Mouse (Mus musculus) heart, postnatal 14 days (tissue): ENCODE results near the gene Edn3. TPM values are rescaled to one million over a fixed set of nuclear protein-coding genes. Genes with fewer than 3 reads are reported as not detected.

Experiments
- DNase-seq, 2 experiments: peaks; one replicate each; pipeline ENCODE4 v3.0.0; 2021 to 2022
- intact Hi-C: fragments of 180-260 bp; cut with DNase I; formaldehyde crosslinking; loops from one replicate; pipeline ENCODE4 v1.15.1; 2025
- long read RNA-seq, 2 experiments: library from polyadenylated mRNA; stranded (forward); transcript quantifications; one replicate each; pipeline ENCODE4 v2.0.0; 2021
- total RNA-seq, 2 experiments: library from RNA; stranded (reverse); gene quantifications; 2 replicates each; pipeline ENCODE4 v1.2.3; 2021

Gene Edn3
- total RNA-seq = under 1 TPM in 1 of 2 experiments, not detected in 1; 0.14 TPM
- long read RNA-seq, experiment 1 = 0 reads
- long read RNA-seq, experiment 2 = 0 reads

DNA sequence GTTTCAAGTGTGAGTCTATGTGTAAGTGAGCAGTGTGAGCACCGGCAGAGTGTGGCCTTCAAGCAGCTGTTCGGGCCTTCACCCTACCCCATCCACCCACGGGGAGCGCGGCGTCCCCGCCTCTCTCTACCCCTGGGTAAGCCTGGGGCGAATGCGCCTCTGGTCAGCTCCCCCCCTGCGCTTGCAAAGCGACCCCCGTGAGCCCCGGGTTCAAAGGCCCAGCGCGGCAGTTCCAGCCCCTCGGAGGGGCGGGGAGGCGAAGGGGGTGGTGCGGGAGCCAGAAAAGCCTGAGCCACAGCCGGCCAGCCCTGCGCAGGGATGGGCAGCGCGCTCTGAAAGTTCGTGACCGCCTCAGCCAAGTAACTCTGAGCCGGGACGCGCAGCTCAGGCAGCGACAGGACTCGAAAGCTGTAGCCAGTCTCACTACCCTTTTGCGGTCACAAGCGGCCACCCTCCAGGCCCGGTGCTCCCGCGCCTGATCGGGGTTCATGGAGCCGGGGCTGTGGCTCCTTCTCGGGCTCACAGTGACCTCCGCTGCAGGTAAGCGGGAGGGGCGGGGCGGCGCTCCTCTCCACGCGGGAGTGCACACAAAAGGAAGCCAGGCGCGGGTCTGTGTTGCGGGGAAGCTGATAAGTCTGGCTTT lies at the start of gene Edn3:
Edn3 (plus strand) TSS at position 141 of the 643 bp plus-strand sequence.
- intact Hi-C loops = no loop called here

DNA sequence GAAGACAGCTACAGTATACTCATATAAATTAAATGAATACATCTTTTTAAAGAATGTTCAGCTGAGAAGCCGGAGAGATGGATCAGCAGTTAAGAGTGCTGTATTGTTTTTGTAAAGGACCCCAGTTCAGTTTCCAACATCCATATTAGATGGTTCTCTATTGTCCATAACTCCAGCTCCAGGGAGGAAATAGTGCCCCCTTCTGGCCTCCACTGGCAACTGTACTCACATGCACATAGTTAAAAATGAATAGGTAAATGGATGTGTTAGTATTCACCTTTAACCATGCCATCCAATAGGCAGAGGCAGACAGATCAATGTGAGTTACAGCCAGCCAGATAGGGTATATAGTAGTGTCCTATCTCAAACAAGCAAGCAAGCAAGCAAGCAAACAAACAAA lies 48.4 kb upstream of the Edn3 start:
- intact Hi-C loops = no loop called here
- DNase-seq = no peak

More for the DNA sequence above, at the start of gene Edn3:
- DNase-seq = peak in 1 of 2 experiments; percentile 3

DNA sequence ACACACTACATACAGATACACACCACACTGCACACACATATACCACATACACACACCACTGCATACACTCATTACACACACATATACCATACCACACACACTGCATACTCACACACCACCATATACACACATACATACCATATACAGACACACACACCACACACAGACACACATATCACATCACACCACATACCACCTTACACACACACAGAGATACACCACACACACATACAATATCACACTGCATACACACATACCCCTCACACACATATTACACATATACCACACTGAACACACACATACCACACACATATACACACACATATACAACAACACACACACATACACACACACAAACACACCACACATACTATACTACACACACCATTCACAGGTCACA lies 44.5 kb upstream of the Edn3 start:
- intact Hi-C loops = no loop called here
- DNase-seq = no peak

DNA sequence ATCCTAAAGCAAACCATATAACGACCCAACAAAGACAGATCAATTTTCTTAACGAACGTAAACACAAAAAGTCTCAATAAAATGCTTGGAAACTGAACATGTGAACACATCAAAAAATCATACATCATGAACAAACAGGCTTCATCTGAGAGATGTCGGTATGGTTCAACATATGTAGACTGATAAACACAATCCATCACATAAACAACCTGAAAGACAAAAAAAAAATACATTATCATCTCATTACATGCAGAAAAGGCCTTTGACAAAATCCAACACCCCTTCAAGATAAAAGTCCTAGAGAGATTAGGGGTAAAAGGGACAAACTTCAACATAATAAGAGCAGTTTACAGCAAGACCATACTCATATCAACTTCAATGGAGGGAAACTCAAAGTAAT lies 42.6 kb upstream of the Edn3 start:
- DNase-seq = no peak

DNA sequence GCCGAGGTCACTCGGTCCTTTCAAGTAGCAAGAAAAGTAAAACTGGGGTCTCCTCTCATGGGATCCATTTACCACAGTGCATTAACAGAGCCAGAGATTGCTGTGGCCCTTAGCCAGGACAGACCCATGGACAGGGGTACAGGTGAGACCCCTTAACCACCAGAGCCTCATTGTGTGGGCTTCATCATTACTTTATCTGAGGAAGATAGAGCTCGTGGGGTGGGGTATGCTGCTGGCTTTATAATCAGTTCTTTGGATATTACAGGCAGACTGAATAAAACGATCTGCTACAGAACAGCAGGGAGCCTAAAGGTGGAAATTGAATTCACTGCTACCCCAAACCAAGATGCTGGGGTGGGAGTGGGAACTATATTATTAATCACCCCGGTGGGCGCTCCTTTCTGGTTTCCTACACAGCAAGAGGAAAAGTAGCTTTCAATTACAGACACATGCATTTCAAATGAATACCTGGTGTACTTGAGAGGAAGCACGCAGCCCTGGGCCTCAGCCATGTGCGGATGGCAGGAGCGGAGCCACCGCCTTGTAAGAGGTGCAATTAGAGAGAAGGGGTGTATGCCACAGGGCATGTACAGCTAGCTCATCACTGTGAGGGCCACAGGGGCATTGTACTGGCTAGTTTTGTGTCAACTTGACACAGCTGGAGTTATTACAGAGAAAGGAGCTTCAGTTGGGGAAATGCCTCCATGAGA lies 33.1 kb upstream of the Edn3 start:
- no peak for DNase-seq
- intact Hi-C loops = no loop called here

More for the DNA sequence above, 42.6 kb upstream of the Edn3 start:
- intact Hi-C loops = no loop called here

DNA sequence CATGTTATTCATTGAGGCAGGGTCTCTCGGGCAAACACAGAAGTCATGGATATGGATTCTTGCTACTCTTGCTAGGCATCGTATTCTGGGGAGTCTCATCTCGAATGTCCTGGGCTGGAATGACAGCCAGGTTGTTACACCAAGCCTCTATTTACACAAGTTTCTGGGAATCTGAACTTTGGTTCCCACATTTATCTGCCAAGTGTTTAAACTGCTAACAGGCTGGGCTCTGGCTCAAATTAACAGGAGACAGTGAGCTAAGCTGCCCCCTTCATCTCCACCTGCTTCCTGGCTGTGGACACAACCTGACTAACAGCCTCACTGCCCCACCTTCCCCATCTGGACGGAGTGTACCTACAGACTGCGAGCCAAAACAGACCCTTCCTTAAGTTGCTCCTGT lies 28.5 kb upstream of the Edn3 start:
- intact Hi-C loops = no loop called here
- DNase-seq = no peak

DNA sequence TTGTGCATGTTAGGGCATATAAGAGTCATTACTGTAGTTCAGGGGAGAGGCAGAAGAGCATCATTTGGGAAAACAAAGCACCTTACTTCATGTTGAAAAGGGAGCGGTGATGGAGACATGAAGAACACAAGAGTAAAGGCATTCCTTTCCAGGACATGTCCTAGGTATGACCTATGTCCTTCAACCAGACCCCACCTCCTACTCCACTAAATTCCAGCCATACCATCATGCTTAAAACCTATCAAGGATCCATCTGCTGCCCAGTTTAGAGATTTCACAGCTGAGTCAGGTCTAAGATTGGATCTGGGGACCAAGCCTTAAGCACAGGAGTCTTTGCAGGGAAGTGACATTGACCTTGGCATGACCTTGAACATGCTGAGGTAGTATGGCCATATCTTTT lies 25.1 kb upstream of the Edn3 start:
- DNase-seq = no peak
- intact Hi-C loops = no loop called here

DNA sequence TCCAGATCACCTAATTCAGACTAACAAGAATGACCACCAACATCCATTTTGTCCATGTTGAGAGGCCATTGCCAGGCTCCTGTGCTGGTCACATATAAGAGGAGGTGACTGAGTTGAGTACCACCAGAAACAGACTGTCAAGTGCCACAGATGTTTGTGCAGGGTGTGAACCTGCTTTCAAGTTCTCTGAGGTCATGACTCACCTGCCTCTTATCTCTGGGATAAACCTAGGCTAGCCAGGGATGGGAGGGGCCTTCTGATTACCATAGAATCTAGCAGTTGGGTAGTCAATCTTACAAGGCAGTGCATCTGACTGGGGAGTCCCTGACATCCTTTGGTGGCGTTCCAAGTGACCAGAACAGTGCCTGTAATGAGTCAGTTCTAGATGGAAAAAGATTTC lies 13.2 kb upstream of the Edn3 start:
- DNase-seq = no peak
- intact Hi-C loops = no loop called here

DNA sequence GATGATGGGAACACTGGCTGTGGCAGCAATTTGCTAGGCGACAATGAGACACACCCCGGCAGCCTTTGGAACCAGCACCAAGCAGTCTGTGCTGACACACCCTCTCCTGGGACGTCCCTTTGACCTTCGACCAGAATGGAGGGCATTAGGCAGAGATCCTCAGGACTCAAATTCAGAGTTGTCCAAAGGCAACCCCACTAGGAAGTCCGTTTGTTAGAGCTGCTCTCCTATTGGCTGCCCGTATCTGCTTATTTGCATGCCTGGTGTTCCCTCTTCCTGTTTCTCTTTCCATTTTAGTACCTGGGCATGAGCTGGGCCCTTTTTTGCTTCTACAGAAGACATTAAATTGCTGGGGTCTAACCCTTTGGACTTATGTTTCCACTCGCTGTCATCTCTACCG lies 12.0 kb upstream of the Edn3 start:
- intact Hi-C loops = no loop called here

DNA sequence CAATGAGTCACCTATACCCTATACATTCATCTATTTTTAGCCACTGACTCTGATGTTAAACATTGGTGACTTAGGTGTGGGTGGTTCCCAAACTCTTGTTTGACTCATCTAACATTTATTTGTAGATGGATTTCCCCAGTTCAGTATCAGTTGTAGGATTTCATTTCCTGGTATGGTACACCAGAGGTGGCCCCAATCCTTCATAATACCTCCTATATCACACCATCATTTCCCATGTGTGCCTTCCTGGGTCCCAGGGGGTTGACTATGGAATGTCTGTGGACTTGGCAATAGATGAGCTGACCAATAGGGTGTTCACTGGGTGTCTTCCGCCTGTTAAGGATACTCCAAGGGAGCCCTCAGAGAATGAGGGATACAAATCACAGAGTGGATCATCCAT lies 7.2 kb upstream of the Edn3 start:
- no peak for DNase-seq

More for the DNA sequence above, 12.0 kb upstream of the Edn3 start:
- DNase-seq = no peak

DNA sequence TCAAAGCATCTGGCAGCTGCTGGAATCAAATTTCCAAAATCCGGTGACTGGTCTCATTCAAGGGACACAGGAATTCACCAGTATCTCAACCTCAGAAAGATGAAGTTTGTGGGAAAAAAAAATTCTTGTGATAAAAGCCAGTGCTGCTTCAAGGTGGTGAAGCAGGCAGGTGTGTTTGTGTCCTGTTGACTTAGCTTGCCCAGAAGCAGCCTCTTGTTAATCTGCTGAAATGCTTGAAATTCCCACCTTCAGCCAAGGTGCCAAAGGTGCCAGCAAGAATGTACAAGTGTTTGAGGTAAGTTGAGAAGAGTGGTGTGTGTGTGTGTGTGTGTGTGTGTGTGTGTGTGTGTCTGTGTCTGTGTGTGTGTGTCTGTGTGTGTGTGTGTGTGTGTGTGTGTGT lies 6.2 kb upstream of the Edn3 start:
- intact Hi-C loops = no loop called here

More for the DNA sequence above, 7.2 kb upstream of the Edn3 start:
- intact Hi-C loops = no loop called here

DNA sequence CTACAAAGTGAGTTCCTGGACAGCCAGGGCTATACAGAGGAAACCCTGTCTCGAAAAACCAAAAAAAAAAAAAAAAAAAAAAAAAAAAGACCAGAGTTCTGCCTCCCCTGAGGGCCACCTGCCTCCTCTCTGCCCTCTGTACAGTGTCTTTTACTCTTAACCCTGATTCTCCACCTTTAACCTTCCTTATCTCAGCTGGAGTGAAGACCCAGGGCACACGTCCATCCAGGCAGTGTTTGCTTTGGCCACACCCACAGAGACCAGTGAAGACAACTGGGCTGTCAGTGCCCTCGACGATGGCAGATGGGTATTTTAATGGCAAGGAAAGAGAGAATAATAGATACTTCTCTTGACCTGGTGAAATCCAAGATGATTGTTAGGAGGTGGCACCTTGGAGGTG lies 1.2 kb upstream of the Edn3 start:
- intact Hi-C loops = no loop called here

More for the DNA sequence above, 6.2 kb upstream of the Edn3 start:
- no peak for DNase-seq

DNA sequence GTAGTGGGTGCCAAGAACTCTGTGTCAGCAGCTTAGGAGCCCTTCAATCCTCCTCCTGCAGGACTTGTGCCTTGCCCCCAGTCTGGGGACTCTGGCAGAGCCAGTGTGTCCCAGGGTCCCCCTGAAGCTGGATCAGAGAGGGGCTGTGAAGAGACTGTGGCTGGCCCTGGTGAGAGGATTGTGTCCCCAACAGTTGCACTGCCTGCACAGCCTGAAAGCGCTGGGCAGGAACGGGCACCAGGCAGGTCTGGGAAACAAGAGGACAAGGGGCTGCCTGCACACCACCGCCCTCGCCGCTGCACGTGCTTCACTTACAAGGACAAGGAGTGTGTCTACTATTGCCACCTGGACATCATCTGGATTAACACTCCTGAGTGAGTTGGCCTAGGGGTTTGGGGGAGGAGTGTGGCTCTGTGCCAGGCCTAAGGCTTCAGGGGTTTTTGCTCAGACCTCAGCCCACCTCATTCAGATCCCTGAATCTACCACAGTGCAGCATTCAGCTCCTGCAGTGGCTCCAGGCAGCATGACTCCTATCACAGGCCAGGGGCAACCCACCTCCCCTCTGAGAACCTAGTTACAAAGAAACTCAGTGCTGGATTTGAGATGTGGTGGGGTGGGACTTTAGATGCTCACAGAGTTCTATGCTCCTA lies 1.2 kb downstream of the Edn3 start:
- no peak for DNase-seq
- intact Hi-C loops = no loop called here

More for the DNA sequence above, 1.2 kb upstream of the Edn3 start:
- no peak for DNase-seq

DNA sequence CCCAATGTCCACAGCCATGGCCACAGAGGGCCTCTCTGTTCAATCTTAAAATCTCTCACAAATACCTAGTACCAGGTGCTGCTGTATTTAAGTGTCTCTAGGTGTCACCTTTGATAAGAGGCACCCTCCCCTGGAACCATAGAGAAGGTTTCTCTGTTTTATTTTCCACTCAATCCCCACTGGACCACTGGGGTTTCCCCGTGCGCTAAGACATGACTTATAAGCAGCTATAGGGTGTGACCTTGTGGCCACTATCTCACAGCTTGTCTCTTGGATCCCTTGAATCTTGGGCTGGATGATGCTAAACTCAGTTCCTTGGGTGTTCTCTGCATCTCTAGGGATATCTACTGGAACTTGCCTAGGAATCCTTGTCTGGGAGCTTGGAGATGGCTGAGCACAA lies 1.9 kb downstream of the Edn3 start:
- intact Hi-C loops = no loop called here
- DNase-seq = no peak

DNA sequence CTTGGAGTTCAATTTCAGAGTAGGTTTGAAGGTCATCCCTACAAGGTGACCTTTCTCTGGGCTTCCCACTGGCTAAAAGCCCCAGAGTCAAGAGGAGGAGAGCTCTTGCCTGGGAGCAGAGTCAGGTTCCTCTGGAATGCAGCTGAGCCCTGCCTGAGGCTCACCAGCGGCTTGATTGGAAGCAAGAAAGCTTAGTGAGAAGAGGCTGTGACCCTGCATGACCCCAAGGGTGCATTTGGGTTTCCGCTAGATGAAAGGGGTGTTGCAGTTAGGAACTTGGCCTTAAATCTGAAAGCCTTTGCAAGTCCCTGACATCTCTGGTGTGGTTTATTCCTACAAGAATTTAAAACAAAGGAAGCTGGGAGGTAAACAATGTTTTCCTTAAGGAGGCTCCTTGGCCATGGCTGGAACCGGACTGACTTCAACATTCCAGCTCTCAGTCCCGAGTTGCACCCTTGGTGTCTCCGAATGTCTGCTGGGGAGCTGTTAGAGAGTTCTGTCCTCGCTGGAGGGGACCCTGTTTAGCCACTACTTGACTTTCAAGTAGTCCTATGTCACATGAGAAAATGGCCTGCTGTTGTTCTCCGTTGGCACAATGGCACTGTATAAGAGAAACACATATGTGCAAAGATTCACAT lies 8.6 kb downstream of the Edn3 start:
- intact Hi-C loops = no loop called here
- no peak for DNase-seq

DNA sequence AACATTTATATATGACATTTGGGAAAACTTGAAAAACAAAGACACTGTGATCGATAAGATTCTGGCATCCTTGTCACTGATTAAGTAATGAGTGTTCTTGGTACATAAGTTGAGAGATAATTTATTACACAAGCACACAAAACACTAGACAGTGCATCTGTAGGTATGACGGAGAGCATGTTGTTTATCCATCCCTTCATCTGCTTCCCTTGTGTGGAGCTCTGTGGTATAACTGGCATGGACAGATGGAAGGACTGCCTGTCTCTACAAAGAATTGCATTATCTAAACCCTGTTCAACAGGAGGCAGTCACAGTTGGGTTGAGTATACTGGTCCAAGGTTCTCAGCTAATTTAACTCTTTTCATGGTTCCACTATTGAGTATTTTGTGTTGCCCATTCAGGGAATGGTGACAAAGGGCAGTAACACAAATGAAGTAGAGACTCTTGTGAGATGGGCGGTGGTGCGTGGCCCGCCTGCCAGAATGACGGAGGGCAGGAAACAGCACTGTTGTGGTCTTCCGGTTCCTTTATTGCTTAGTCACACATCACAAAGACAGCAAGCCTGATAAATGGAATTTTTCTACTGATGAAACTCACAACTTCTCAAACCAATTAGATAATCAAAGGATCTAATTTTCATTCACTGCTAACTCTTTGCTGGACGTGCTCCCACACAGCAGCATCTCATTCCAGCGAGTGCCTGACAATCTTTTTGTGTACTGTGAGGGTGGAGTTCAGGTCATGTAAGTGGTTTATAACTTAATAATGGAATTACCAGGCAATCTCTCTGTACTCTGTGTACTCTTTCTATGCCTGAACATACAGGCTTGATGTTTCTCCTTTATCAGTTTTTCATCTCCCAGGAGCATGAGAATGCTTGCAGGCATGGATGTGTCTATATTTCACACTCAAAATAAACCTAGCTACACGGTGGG lies 14.0 kb downstream of the Edn3 start:
- intact Hi-C loops = no loop called here
- no peak for DNase-seq

DNA sequence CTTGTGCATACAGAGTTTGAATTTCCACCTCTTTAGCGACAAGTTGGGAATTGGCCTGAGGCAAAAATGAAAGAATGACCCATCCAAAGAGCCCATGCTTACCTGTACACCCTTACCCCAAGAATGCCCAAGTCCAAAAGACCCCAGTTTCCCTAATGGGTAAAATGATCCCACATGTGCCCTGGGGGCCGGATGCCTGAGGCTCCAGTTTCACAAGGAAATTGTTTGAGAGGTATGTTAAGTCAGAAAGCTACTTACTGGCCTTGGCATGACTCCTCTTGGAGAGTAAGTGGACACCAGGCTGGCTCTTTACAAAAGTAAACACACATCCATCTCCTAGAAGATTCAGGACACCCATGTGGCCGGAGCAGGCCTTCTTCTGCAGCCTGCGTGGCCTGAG lies 21.6 kb downstream of the Edn3 start:
- DNase-seq = no peak
- intact Hi-C loops = no loop called here

DNA sequence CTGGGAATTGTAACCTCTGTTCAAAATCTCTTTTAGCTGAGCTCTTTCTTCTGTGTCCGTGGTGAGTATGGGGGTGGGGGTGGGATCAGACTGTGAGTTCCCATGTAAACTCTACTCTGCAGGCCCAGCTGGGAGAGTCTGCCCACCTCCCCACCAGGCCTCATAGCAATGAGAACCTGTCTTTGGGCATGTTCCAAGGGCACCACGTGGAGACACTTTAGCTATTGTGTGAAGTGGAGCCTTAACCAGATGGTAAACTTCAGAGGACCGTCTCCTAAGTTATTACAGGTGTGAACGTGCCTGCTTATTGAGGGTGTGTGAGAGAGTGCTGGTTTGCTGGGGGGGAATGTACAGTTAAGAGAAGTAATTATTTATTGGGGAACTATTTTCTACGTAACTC lies 22.5 kb downstream of the Edn3 start:
- no peak for DNase-seq

DNA sequence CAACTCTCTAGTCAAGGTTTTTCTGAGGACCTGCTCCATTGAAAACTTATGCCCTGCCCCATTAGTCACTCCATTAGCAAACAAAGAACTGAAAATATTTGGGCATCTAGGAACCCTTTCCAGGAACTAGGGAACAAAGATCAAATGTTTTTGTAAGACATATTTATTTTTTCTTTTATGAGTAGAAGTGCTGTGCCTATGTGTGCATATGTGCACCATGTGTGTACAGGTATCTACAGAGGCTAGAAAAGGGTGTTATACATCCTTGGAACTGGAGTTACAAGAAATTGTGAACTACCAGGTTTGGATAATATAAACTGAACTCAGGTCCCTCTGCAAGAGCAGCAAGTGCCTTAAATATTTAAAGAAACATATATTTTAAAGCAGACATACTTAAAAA lies 28.4 kb downstream of the Edn3 start:
- no peak for DNase-seq
- intact Hi-C loops = no loop called here

More for the DNA sequence above, 22.5 kb downstream of the Edn3 start:
- intact Hi-C loops = no loop called here
